Mouse (Mus musculus) adrenal gland, adult (tissue): ENCODE measurements around the gene Itsn1.

ENCODE experiments used
- DNase-seq, 2 experiments: peaks; one replicate each; pipeline ENCODE4 v3.0.0; 2022 to 2023; ENCODE audit warnings: low spot score in 1 of 2; ENCODE audit not compliant: inconsistent age in 2 of 2

Gene Itsn1

GRCm38 (mm10) chr16:91935108-91935507 lies 206.0 kb downstream of the Itsn1 start:
- DNase-seq: peak; percentile 69 to 83

- no peak for DNase-seq
These were observed 206.6 kb downstream of the Itsn1 start for GRCm38 (mm10) chr16:91935726-91936125.

GRCm38 (mm10) chr16:91936340-91937030 lies 207.4 kb downstream of the Itsn1 start:
- peak; percentile 78 to 92 for DNase-seq

GRCm38 (mm10) chr16:91937281-91937680 lies 208.2 kb downstream of the Itsn1 start:
- DNase-seq: no peak

GRCm38 (mm10) chr16:91938141-91938540 lies 209.1 kb downstream of the Itsn1 start:
- peak in 1 of 2 experiments; percentile 38 for DNase-seq

GRCm38 (mm10) chr16:91940726-91941125 lies 211.6 kb downstream of the Itsn1 start:
- DNase-seq: no peak

- no peak for DNase-seq
These were observed 213.1 kb downstream of the Itsn1 start for GRCm38 (mm10) chr16:91942201-91942600.

GRCm38 (mm10) chr16:91946261-91946660 lies 217.2 kb downstream of the Itsn1 start:
- DNase-seq: no peak

GRCm38 (mm10) chr16:91947093-91947492 lies 218.0 kb downstream of the Itsn1 start:
- peak; percentile 59 to 65 for DNase-seq

GRCm38 (mm10) chr16:91953967-91954366 lies 224.9 kb downstream of the Itsn1 start:
- DNase-seq: no peak

- no peak for DNase-seq
These were observed 225.7 kb downstream of the Itsn1 start for GRCm38 (mm10) chr16:91954766-91955165.

- peak; percentile 87 to 89 for DNase-seq
These were observed 233.3 kb downstream of the Itsn1 start for GRCm38 (mm10) chr16:91962204-91962893.

GRCm38 (mm10) chr16:91962894-91963555 lies 233.9 kb downstream of the Itsn1 start:
- DNase-seq: peak in 1 of 2 experiments; percentile 49

- DNase-seq: peak in 1 of 2 experiments; percentile 40
These were observed 234.4 kb downstream of the Itsn1 start for GRCm38 (mm10) chr16:91963556-91963900.

GRCm38 (mm10) chr16:91964308-91965178 lies 235.5 kb downstream of the Itsn1 start:
- DNase-seq: no peak

GRCm38 (mm10) chr16:91968725-91969124 lies 239.6 kb downstream of the Itsn1 start:
- no peak for DNase-seq

GRCm38 (mm10) chr16:91969516-91970031 lies 240.5 kb downstream of the Itsn1 start:
- peak in 1 of 2 experiments; percentile 45 for DNase-seq
